Mouse (Mus musculus): ENCODE results near the gene Rarb. TPM values are rescaled to one million over a fixed set of nuclear protein-coding genes. Genes with fewer than 3 reads are reported as not detected.

The Rarb gene
- total and polyA plus RNA-seq, 3 experiments, result 0.04 TPM; not detected in 2

GRCm38 (mm10) chr14:16695453-16696120 is 123.4 kb downstream of the Rarb start:
- in situ Hi-C loops (cut with MboI; ENCODE audit: low pct_ligation_motif_present, low pct_unique_long_range_greater_than_20kb, low sequenced_read_pairs), result no loop called here
- Histone ChIP-seq H3K27ac (ENCODE audit: insufficient read depth, low read depth) (no peak overlapping the region), H3K4me1 (ENCODE audit: control insufficient read depth in 1 of 2, insufficient read depth in 2 of 2) (peaks cover 0 to 6% of the 10 kb centered on the region in 2 experiments; a peak in 1 of 4 replicates), H3K79me2 (replicated peaks; ENCODE audit: control insufficient read depth, extremely low read depth, insufficient read depth, poor library complexity, severe bottlenecking) (no peaks in the 10 kb centered on the region), H3K27me3 (replicated peaks) (no peaks in the 10 kb centered on the region), H3K9ac (ENCODE audit: insufficient read depth, low read depth) (no peak overlapping the region), H3K4me3 (replicated peaks in 1 of 3; ENCODE audit: low read depth in 2 of 3, low read length in 2 of 3, poor library complexity in 1 of 3) (no peak overlapping the region), H3K4me2 (ENCODE audit: insufficient read depth, low read depth, poor library complexity, severe bottlenecking) (no peak overlapping the region), H3K36me3 (replicated peaks in 1 of 2; ENCODE audit: control insufficient read depth in 1 of 2, insufficient read depth in 1 of 2, low read length in 1 of 2) (no peaks in the 10 kb centered on the region), H3K9me3 (replicated peaks; ENCODE audit: low read length) (no peaks in the 10 kb centered on the region)
- TF ChIP-seq JUN (IDR thresholded peaks at IDR 0.05; ENCODE audit: insufficient read depth, low read depth, low read length) (no peak), NELFE (IDR thresholded peaks at IDR 0.05; ENCODE audit: low read depth, low read length) (no peak), KAT2A (IDR thresholded peaks at IDR 0.05; ENCODE audit: insufficient replicate concordance, low read length) (no peak), MEF2A (IDR thresholded peaks at IDR 0.05; ENCODE audit: borderline replicate concordance, low read depth, low read length) (no peak), ZNF384 (IDR thresholded peaks at IDR 0.05; ENCODE audit: low read depth, low read length) (no peak), HCFC1 (IDR thresholded peaks at IDR 0.05; ENCODE audit: low read depth, low read length) (no peak), ELF1 (IDR thresholded peaks at IDR 0.05; ENCODE audit: low read depth, low read length) (no peak), SIN3A (IDR thresholded peaks at IDR 0.05; ENCODE audit: low read length) (no peak), TCF12 (IDR thresholded peaks at IDR 0.05; ENCODE audit: low read depth, low read length) (no peak), MXI1 (IDR thresholded peaks at IDR 0.05; ENCODE audit: low read depth, low read length) (no peak), POLR2A (IDR thresholded peaks at IDR 0.05; ENCODE audit: low read depth, low read length) (no peak)
- no peak for DNase-seq (ENCODE audit: extremely low read depth)
- dilution Hi-C loops (cut with MboI; ENCODE audit: extremely low pct_ligation_motif_present, extremely low pct_unique_long_range_greater_than_20kb, low sequenced_read_pairs), result no loop called here

- Histone ChIP-seq H3K9ac (ENCODE audit: insufficient read depth, low read depth) (no peak overlapping the region), H3K36me3 (replicated peaks in 1 of 2; ENCODE audit: control insufficient read depth in 1 of 2, insufficient read depth in 1 of 2, low read length in 1 of 2) (no peaks in the 10 kb centered on the region), H3K27ac (ENCODE audit: insufficient read depth, low read depth) (no peak overlapping the region), H3K9me3 (replicated peaks; ENCODE audit: low read length) (no peaks in the 10 kb centered on the region), H3K4me1 (ENCODE audit: control insufficient read depth in 1 of 2, insufficient read depth in 2 of 2) (no peaks in the 10 kb centered on the region), H3K4me3 (replicated peaks in 1 of 3; ENCODE audit: low read depth in 2 of 3, low read length in 2 of 3, poor library complexity in 1 of 3) (no peak overlapping the region), H3K79me2 (replicated peaks; ENCODE audit: control insufficient read depth, extremely low read depth, insufficient read depth, poor library complexity, severe bottlenecking) (no peaks in the 10 kb centered on the region), H3K4me2 (ENCODE audit: insufficient read depth, low read depth, poor library complexity, severe bottlenecking) (no peak overlapping the region), H3K27me3 (replicated peaks) (no peaks in the 10 kb centered on the region)
- no peak for DNase-seq (ENCODE audit: extremely low read depth)
- TF ChIP-seq EP300 (IDR thresholded peaks at IDR 0.05; ENCODE audit: low read length), result no peak
- TF ChIP-seq RAD21 (IDR thresholded peaks at IDR 0.05; ENCODE audit: low read depth, low read length), result no peak
- in situ Hi-C loops (cut with MboI; ENCODE audit: low pct_ligation_motif_present, low pct_unique_long_range_greater_than_20kb, low sequenced_read_pairs) (no loop called here), dilution Hi-C loops (cut with MboI; ENCODE audit: extremely low pct_ligation_motif_present, extremely low pct_unique_long_range_greater_than_20kb, low sequenced_read_pairs) (no loop called here)
These were observed 140.6 kb downstream of the Rarb start for GRCm38 (mm10) chr14:16678335-16678734.

- dilution Hi-C loops (cut with MboI; ENCODE audit: extremely low pct_ligation_motif_present, extremely low pct_unique_long_range_greater_than_20kb, low sequenced_read_pairs), result no loop called here
- in situ Hi-C loops (cut with MboI; ENCODE audit: low pct_ligation_motif_present, low pct_unique_long_range_greater_than_20kb, low sequenced_read_pairs), result no loop called here
- TF ChIP-seq CTCF (conservative IDR thresholded peaks at IDR 0.05 in 1 of 2, IDR thresholded peaks at IDR 0.05 in 1 of 2; ENCODE audit: low read depth in 2 of 2, low read length in 2 of 2), result no peak
- no peak for TF ChIP-seq SMC3 (IDR thresholded peaks at IDR 0.05; ENCODE audit: low read depth, low read length)
- no peak for TF ChIP-seq EP300 (IDR thresholded peaks at IDR 0.05; ENCODE audit: low read length)
- no peak for TF ChIP-seq HCFC1 (IDR thresholded peaks at IDR 0.05; ENCODE audit: low read depth, low read length)
- TF ChIP-seq JUN (IDR thresholded peaks at IDR 0.05; ENCODE audit: insufficient read depth, low read depth, low read length), result no peak
- no peak for TF ChIP-seq UBTF (IDR thresholded peaks at IDR 0.05; ENCODE audit: low read depth, low read length)
- no peak for TF ChIP-seq SIN3A (IDR thresholded peaks at IDR 0.05; ENCODE audit: low read length)
- TF ChIP-seq ZC3H11A (IDR thresholded peaks at IDR 0.05; ENCODE audit: low read depth, low read length), result no peak
- TF ChIP-seq E2F4 (IDR thresholded peaks at IDR 0.05; ENCODE audit: insufficient replicate concordance, low read depth, low read length), result no peak
- TF ChIP-seq MEF2A (IDR thresholded peaks at IDR 0.05; ENCODE audit: borderline replicate concordance, low read depth, low read length), result no peak
- H3K4me3 ChIP-seq (replicated peaks in 1 of 3; ENCODE audit: low read depth in 2 of 3, low read length in 2 of 3, poor library complexity in 1 of 3), result no peak overlapping the region
- no peaks in the 10 kb centered on the region for H3K79me2 ChIP-seq (replicated peaks; ENCODE audit: control insufficient read depth, extremely low read depth, insufficient read depth, poor library complexity, severe bottlenecking)
- H3K36me3 ChIP-seq (replicated peaks in 1 of 2; ENCODE audit: control insufficient read depth in 1 of 2, insufficient read depth in 1 of 2, low read length in 1 of 2), result no peaks in the 10 kb centered on the region
- no peaks in the 10 kb centered on the region for H3K9me3 ChIP-seq (replicated peaks; ENCODE audit: low read length)
- no peaks in the 10 kb centered on the region for H3K4me1 ChIP-seq (ENCODE audit: control insufficient read depth in 1 of 2, insufficient read depth in 2 of 2)
- no peaks in the 10 kb centered on the region for H3K27me3 ChIP-seq (replicated peaks)
- DNase-seq (ENCODE audit: extremely low read depth), result no peak
- no peak overlapping the region for H3K9ac ChIP-seq (ENCODE audit: insufficient read depth, low read depth)
- no peak overlapping the region for H3K27ac ChIP-seq (ENCODE audit: insufficient read depth, low read depth)
- H3K4me2 ChIP-seq (ENCODE audit: insufficient read depth, low read depth, poor library complexity, severe bottlenecking), result no peak overlapping the region
These were observed 141.9 kb downstream of the Rarb start for GRCm38 (mm10) chr14:16677081-16677480.

All from CH12.LX (cell line).